Mouse (Mus musculus) liver, embryonic 14.5 days (tissue): ENCODE measurements around the gene Nav2.

Experiments used
- CTCF ChIP-seq: IDR thresholded peaks from 2 replicates; pipeline ENCODE4 v1.5.1; 2016; ENCODE audit warnings: antibody characterized with exemption, low read depth, control low read depth
- EP300 ChIP-seq: IDR thresholded peaks from 2 replicates; pipeline ENCODE4 v1.6.1; 2016; ENCODE audit warnings: antibody characterized with exemption, low read depth

DNA sequence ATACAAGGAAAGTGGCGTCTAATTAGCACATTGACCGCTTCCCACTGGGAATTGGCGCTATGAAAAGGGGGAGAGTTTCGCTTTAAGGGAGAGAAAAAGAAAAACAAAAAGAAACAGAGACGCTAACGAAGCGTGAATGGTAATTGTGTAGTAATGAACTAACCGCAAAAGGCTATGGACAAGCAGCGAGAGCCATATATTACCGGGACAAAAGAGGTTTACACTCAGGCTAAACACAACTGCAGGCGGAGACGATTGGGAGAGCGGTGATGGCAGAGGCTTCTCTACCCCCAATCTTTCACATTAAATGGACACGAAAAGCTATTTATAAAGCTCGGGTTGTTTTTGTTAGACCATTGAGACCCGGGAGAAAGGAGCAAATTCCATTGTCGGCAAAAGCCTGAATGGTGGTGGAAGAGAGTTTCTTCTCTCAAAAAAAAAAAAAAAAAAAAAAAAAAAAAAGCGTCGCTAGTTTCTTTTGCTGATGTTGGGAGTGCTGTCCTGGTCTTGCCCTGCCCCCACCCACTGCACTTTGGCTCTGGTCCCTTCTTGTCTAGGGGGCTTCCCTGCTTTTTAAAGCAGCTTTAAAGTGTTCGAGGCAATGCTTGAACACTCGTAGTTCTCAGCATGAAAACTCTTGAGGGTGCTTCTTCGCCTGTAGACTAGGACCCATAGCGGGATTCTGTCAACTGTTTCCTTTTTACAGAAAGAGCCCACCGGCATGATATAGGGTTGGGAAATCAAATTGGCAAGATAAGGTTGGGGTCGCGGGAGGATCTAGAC lies 726.0 kb downstream of the Nav2 start:
- no peak for TF ChIP-seq CTCF
- no peak for TF ChIP-seq EP300
